Mouse (Mus musculus) cerebellum, adult 2 months (tissue): ENCODE results near the gene Dnal1.

Source experiments
- CTCF ChIP-seq: fragments of 200-500 bp; IDR thresholded peaks from 2 replicates; pipeline ENCODE4 v1.5.1; 2011; ENCODE audit warnings: low read depth, mild to moderate bottlenecking, control low read depth, low read length, moderate library complexity, borderline replicate concordance; ENCODE audit not compliant: insufficient read depth
- POLR2A ChIP-seq: fragments of 200-500 bp; IDR thresholded peaks from 2 replicates; pipeline ENCODE4 v1.6.1; 2011; ENCODE audit warnings: low read length, control low read depth, borderline replicate concordance; ENCODE audit not compliant: insufficient read depth

DNA sequence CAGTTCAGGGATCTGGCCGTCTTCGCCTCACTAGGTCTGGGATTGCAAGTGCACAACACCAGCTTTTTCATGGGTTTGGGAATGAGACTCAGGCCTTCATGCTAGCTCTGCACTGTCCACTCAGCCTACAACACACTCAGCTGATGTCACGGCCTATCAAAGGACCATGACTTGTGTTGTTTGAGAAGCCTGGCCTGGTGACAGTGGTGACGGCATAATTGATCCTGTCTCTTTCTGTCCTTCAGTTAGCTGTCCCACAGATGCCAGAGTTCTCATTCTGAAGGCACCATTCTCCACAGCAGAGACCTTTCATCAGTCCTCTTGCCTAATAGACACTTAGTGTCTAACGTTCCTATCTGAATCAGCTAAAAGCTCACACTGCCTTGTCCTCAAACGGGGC lies 14.4 kb downstream of the Dnal1 start:
- no peak for TF ChIP-seq POLR2A
- no peak for TF ChIP-seq CTCF
